Mouse (Mus musculus) gastrocnemius, adult 2 months (tissue): Measurements from ENCODE around the gene Cdx2. TPM values are rescaled to one million over a fixed set of nuclear protein-coding genes. Genes with fewer than 3 reads are reported as not detected.
A peak's percentile ranks its signal among the peaks of the same experiment; 100 is the strongest.

Experiments
- DNase-seq: peaks from one replicate; pipeline ENCODE4 v3.0.0; 2022
- H3K27ac ChIP-seq: fragments of 200-600 bp; 2 replicates; pipeline ENCODE4 v1.8.1; 2022; ENCODE audit warnings: mild to moderate bottlenecking
- H3K4me3 ChIP-seq: fragments of 200-600 bp; 2 replicates; pipeline ENCODE4 v1.8.1; 2022; ENCODE audit warnings: mild to moderate bottlenecking, moderate library complexity
- CTCF ChIP-seq: fragments of 200-600 bp; IDR thresholded peaks from 2 replicates; pipeline ENCODE4 v1.8.1; 2022; ENCODE audit warnings: antibody characterized with exemption, mild to moderate bottlenecking, moderate library complexity
- intact Hi-C: fragments of 180-260 bp; cut with DNase I; formaldehyde crosslinking; loops from one replicate; pipeline ENCODE4 v1.15.1; 2025
- total RNA-seq, 2 experiments: library from RNA; stranded (reverse); gene quantifications; 2 replicates each; pipeline ENCODE4 v1.2.3; 2021

The Cdx2 gene
- total RNA-seq, 2 experiments from 2014 or later = not detected

- Histone ChIP-seq H3K27ac (no peak overlapping the region), H3K4me3 (no peak overlapping the region)
- no peak for TF ChIP-seq CTCF
- DNase-seq = no peak
- intact Hi-C loops = no loop called here
Observed at GRCm38 (mm10) chr5:147297249-147297648, 9.8 kb downstream of the Cdx2 start.

GRCm38 (mm10) chr5:147294121-147294520, 12.9 kb downstream of the Cdx2 start:
- DNase-seq = no peak
- intact Hi-C loops = no loop called here
- peak; percentile 8; the same call in 1 of the 2 replicates for TF ChIP-seq CTCF

GRCm38 (mm10) chr5:147293127-147293910, 13.8 kb downstream of the Cdx2 start:
- intact Hi-C loops = no loop called here
- peak; percentile 67 for TF ChIP-seq CTCF
- no peak overlapping the region for H3K27ac ChIP-seq
- no peak overlapping the region for H3K4me3 ChIP-seq
- peak; percentile 44 for DNase-seq

More at GRCm38 (mm10) chr5:147294121-147294520, 12.9 kb downstream of the Cdx2 start:
- Histone ChIP-seq H3K27ac (no peak overlapping the region), H3K4me3 (no peak overlapping the region)

- Histone ChIP-seq H3K27ac (no peak overlapping the region), H3K4me3 (no peak overlapping the region)
- TF ChIP-seq CTCF = no peak
- DNase-seq = no peak
- intact Hi-C loops = no loop called here
Observed at GRCm38 (mm10) chr5:147292506-147293120, 14.5 kb downstream of the Cdx2 start.

- no peak for TF ChIP-seq CTCF
- DNase-seq = no peak
- H3K27ac ChIP-seq = no peak overlapping the region
- intact Hi-C loops = no loop called here
- H3K4me3 ChIP-seq = no peak overlapping the region
Observed at GRCm38 (mm10) chr5:147291764-147292505, 15.1 kb downstream of the Cdx2 start.

- Histone ChIP-seq H3K27ac (no peak overlapping the region), H3K4me3 (no peak overlapping the region)
- no peak for DNase-seq
- intact Hi-C loops = no loop called here
- TF ChIP-seq CTCF = peak; percentile 11; the same call in 1 of the 2 replicates
Observed at GRCm38 (mm10) chr5:147284365-147284764, 22.7 kb downstream of the Cdx2 start.

GRCm38 (mm10) chr5:147277547-147277925, 29.5 kb downstream of the Cdx2 start:
- no peak for TF ChIP-seq CTCF
- Histone ChIP-seq H3K27ac (no peak overlapping the region), H3K4me3 (no peak overlapping the region)
- DNase-seq = no peak
- intact Hi-C loops = no loop called here

GRCm38 (mm10) chr5:147276701-147277546, 30.1 kb downstream of the Cdx2 start:
- TF ChIP-seq CTCF = no peak
- intact Hi-C loops = no loop called here
- no peak for DNase-seq
- no peak overlapping the region for H3K4me3 ChIP-seq
- H3K27ac ChIP-seq = no peak overlapping the region

- no peak for TF ChIP-seq CTCF
- intact Hi-C loops = no loop called here
- Histone ChIP-seq H3K27ac (no peak overlapping the region), H3K4me3 (no peak overlapping the region)
- DNase-seq = no peak
Observed at GRCm38 (mm10) chr5:147275761-147276160, 31.3 kb downstream of the Cdx2 start.

- Histone ChIP-seq H3K4me3 (no peak overlapping the region), H3K27ac (no peak overlapping the region)
- DNase-seq = no peak
- intact Hi-C loops = no loop called here
- no peak for TF ChIP-seq CTCF
Observed at GRCm38 (mm10) chr5:147274174-147275141, 32.6 kb downstream of the Cdx2 start.

GRCm38 (mm10) chr5:147272808-147273345, 34.2 kb downstream of the Cdx2 start:
- Histone ChIP-seq H3K4me3 (no peak overlapping the region), H3K27ac (no peak overlapping the region)
- no peak for DNase-seq
- intact Hi-C loops = no loop called here
- TF ChIP-seq CTCF = no peak
